Mouse (Mus musculus) midbrain, embryonic 11.5 days (tissue): ENCODE measurements around the gene Acad8. TPM values are rescaled to one million over a fixed set of nuclear protein-coding genes. Genes with fewer than 3 reads are reported as not detected.

Source experiments
- ATAC-seq: fragments of 200-750 bp; cut with Nextera tagmentation; 2 replicates; pipeline ENCODE4 v1.8.0; 2017; ENCODE audit warnings: moderate TSS enrichment, moderate library complexity; ENCODE audit not compliant: low FRiP score
- DNase-seq: peaks from one replicate; pipeline ENCODE4 v3.0.0; 2015; ENCODE audit warnings: low spot score; ENCODE audit errors: missing footprints
- H3K27ac ChIP-seq: fragments of 300-500 bp; sonication (generic); 2 replicates; pipeline ENCODE4 v1.5.1; 2014; ENCODE audit warnings: low read depth, low read length
- H3K27me3 ChIP-seq: fragments of 300-500 bp; sonication (generic); 2 replicates; pipeline ENCODE4 v1.6.1; 2014; ENCODE audit warnings: mild to moderate bottlenecking, low read length, moderate library complexity, mixed read lengths; ENCODE audit not compliant: control insufficient read depth, insufficient read depth
- H3K36me3 ChIP-seq: fragments of 300-500 bp; sonication (generic); 2 replicates; pipeline ENCODE4 v1.6.1; 2014; ENCODE audit warnings: mild to moderate bottlenecking, low read length, moderate library complexity, mixed read lengths; ENCODE audit not compliant: control insufficient read depth, insufficient read depth
- H3K4me1 ChIP-seq: fragments of 300-500 bp; sonication (generic); 2 replicates; pipeline ENCODE4 v1.6.1; 2014; ENCODE audit warnings: low read length; ENCODE audit not compliant: control insufficient read depth, insufficient read depth
- H3K4me2 ChIP-seq: fragments of 300-500 bp; sonication (generic); 2 replicates; pipeline ENCODE4 v1.6.1; 2014; ENCODE audit warnings: mild to moderate bottlenecking, moderate library complexity
- H3K4me3 ChIP-seq: fragments of 300-500 bp; sonication (generic); 2 replicates; pipeline ENCODE4 v1.5.1; 2014; ENCODE audit warnings: low read depth, low read length
- H3K9ac ChIP-seq: fragments of 300-500 bp; sonication (generic); 2 replicates; pipeline ENCODE4 v1.6.1; 2014; ENCODE audit warnings: low read length
- H3K9me3 ChIP-seq: fragments of 300-500 bp; sonication (generic); 2 replicates; pipeline ENCODE4 v1.6.1; 2016; ENCODE audit warnings: low read length; ENCODE audit not compliant: control insufficient read depth
- WGBS: fragments of 180-500 bp; shearing (Covaris S2); extraction: QIAGEN DNeasy Blood & Tissue Kit; methylation state at CpG from one replicate; pipeline ENCODE4 v1.1.7; 2014; 5-methylcytosine and 5-hydroxymethylcytosine counted together
- polyA plus RNA-seq: library from polyadenylated mRNA; unstranded; fragments of >200 nt; fragmentation: Nextera tagmentation; extraction: Ambion mirVana; gene quantifications from 2 replicates; pipeline ENCODE4 v1.2.1, GENCODE M21; 2014

The Acad8 gene
- polyA plus RNA-seq, result 36.0 and 40.4 TPM in 2 replicates

- Histone ChIP-seq H3K4me2 (peak within 1 kb of the TSS; percentile 65), H3K4me1 (peaks cover 5% of the 10 kb centered on the region; the same call in 1 of the 2 replicates), H3K9me3 (no peaks in the 10 kb centered on the region), H3K27ac (no peak within 1 kb of the TSS), H3K36me3 (no peaks in the 10 kb centered on the region), H3K4me3 (peak within 1 kb of the TSS; percentile 64), H3K27me3 (no peaks in the 10 kb centered on the region), H3K9ac (peak within 1 kb of the TSS; percentile 74)
- ATAC-seq (peak; percentile 100), DNase-seq (peak; percentile 99)
- WGBS, result 2% methylated on average over 35 of the region's 35 CpGs
Observed at GRCm38 (mm10) chr9:26999461-27000395, at the start of gene Acad8, which contains the start of gene Thyn1. TSS of gene Acad8 (minus strand) at chr9:26999566. TSS of gene Thyn1 (plus strand) at chr9:26999710.

- Histone ChIP-seq H3K27me3 (no peaks in the 10 kb centered on the region), H3K4me3 (no peak overlapping the region), H3K4me2 (no peak overlapping the region), H3K9me3 (no peaks in the 10 kb centered on the region), H3K36me3 (peaks cover 5% of the 10 kb centered on the region; the same call in 1 of the 2 replicates), H3K4me1 (no peaks in the 10 kb centered on the region), H3K9ac (no peak overlapping the region), H3K27ac (no peak overlapping the region)
- DNase-seq (peak; percentile 4), ATAC-seq (no peak)
- WGBS, result 92% methylated on average over 5 of the region's 5 CpGs
Observed at GRCm38 (mm10) chr9:27043892-27044291, 44.5 kb upstream of the Acad8 start.

- ATAC-seq, result peak; percentile 60
- WGBS, result under 1% methylated on average over 17 of the region's 17 CpGs
Observed at GRCm38 (mm10) chr9:27030763-27031100, 31.4 kb upstream of the Acad8 start.

GRCm38 (mm10) chr9:27029828-27030762, 30.7 kb upstream of the Acad8 start, which contains the start of the genes Vps26b and Ncapd3:
TSS of gene Vps26b (minus strand) at chr9:27030065.
TSS of gene Ncapd3 (plus strand) at chr9:27030175.
- Histone ChIP-seq H3K4me3 (peak within 1 kb of the TSS; percentile 93), H3K4me1 (peaks cover 29% of the 10 kb centered on the region), H3K9ac (peak within 1 kb of the TSS; percentile 93), H3K27ac (peak within 1 kb of the TSS; percentile 87), H3K4me2 (peak within 1 kb of the TSS; percentile 80), H3K9me3 (no peaks in the 10 kb centered on the region), H3K27me3 (no peaks in the 10 kb centered on the region), H3K36me3 (peaks cover 2% of the 10 kb centered on the region; the same call in 1 of the 2 replicates)
- DNase-seq (peak; percentile 99), ATAC-seq (peak; percentile 93)
- WGBS, result under 1% methylated on average over 72 of the region's 80 CpGs

More at GRCm38 (mm10) chr9:27030763-27031100, 31.4 kb upstream of the Acad8 start:
- no peaks in the 10 kb centered on the region for H3K9me3 ChIP-seq
- peaks cover 29% of the 10 kb centered on the region for H3K4me1 ChIP-seq
- peak overlapping the region; percentile 74 for H3K4me2 ChIP-seq
- H3K4me3 ChIP-seq, result peak overlapping the region; percentile 93
- H3K9ac ChIP-seq, result peak overlapping the region; percentile 93
- DNase-seq, result no peak
- H3K36me3 ChIP-seq, result peaks cover 2% of the 10 kb centered on the region; the same call in 1 of the 2 replicates
- no peak overlapping the region for H3K27ac ChIP-seq
- H3K27me3 ChIP-seq, result no peaks in the 10 kb centered on the region

GRCm38 (mm10) chr9:27029022-27029827, 29.9 kb upstream of the Acad8 start:
- peak overlapping the region; percentile 93 for H3K9ac ChIP-seq
- peak overlapping the region; percentile 87 for H3K27ac ChIP-seq
- peak overlapping the region; percentile 80 for H3K4me2 ChIP-seq
- H3K9me3 ChIP-seq, result no peaks in the 10 kb centered on the region
- DNase-seq (peak; percentile 92), ATAC-seq (peak; percentile 4)
- peaks cover 29% of the 10 kb centered on the region for H3K4me1 ChIP-seq
- under 1% methylated on average over 51 of the region's 52 CpGs for WGBS
- H3K36me3 ChIP-seq, result peaks cover 2% of the 10 kb centered on the region; the same call in 1 of the 2 replicates
- no peaks in the 10 kb centered on the region for H3K27me3 ChIP-seq
- peak overlapping the region; percentile 93 for H3K4me3 ChIP-seq

- ATAC-seq (no peak), DNase-seq (no peak)
- Histone ChIP-seq H3K9ac (no peak overlapping the region), H3K9me3 (no peaks in the 10 kb centered on the region), H3K4me2 (no peak overlapping the region), H3K4me1 (peaks cover 23% of the 10 kb centered on the region), H3K27me3 (no peaks in the 10 kb centered on the region), H3K27ac (no peak overlapping the region), H3K36me3 (0 out of 2 replicates have a peak, but pooled peaks cover 1% of the 10 kb centered on the region), H3K4me3 (no peak overlapping the region)
- 83% methylated on average over 1 of the region's 1 CpGs for WGBS
Observed at GRCm38 (mm10) chr9:27026708-27027107, 27.3 kb upstream of the Acad8 start.

GRCm38 (mm10) chr9:27023681-27024080, 24.3 kb upstream of the Acad8 start:
- DNase-seq (no peak), ATAC-seq (no peak)
- 88% methylated on average over 4 of the region's 4 CpGs for WGBS
- no peak overlapping the region for H3K9ac ChIP-seq
- H3K27me3 ChIP-seq, result no peaks in the 10 kb centered on the region
- H3K27ac ChIP-seq, result no peak overlapping the region
- no peak overlapping the region for H3K4me3 ChIP-seq
- H3K36me3 ChIP-seq, result peaks cover 9% of the 10 kb centered on the region; the same call in 1 of the 2 replicates
- H3K4me2 ChIP-seq, result no peak overlapping the region
- H3K4me1 ChIP-seq, result peaks cover 13% of the 10 kb centered on the region
- H3K9me3 ChIP-seq, result no peaks in the 10 kb centered on the region

GRCm38 (mm10) chr9:27018961-27019360, 19.6 kb upstream of the Acad8 start:
- 96% methylated on average over 10 of the region's 10 CpGs for WGBS
- H3K36me3 ChIP-seq, result peaks cover 9% of the 10 kb centered on the region; the same call in 1 of the 2 replicates
- DNase-seq (peak; percentile 17), ATAC-seq (no peak)
- no peaks in the 10 kb centered on the region for H3K4me1 ChIP-seq
- H3K4me2 ChIP-seq, result no peak overlapping the region
- H3K4me3 ChIP-seq, result no peak overlapping the region
- no peak overlapping the region for H3K27ac ChIP-seq
- H3K9me3 ChIP-seq, result no peaks in the 10 kb centered on the region
- no peak overlapping the region for H3K9ac ChIP-seq
- H3K27me3 ChIP-seq, result no peaks in the 10 kb centered on the region
